Mouse (Mus musculus) midbrain, embryonic 16.5 days (tissue): ENCODE measurements around the gene Ntng1. TPM values are rescaled to one million over a fixed set of nuclear protein-coding genes. Genes with fewer than 3 reads are reported as not detected.

Experiments
- polyA plus RNA-seq: library from polyadenylated mRNA; unstranded; fragments of >200 nt; fragmentation: Nextera tagmentation; extraction: Ambion mirVana; gene quantifications from 2 replicates; pipeline ENCODE4 v1.2.1, GENCODE M21; 2015

Gene Ntng1
- polyA plus RNA-seq, 1 experiment from 2014 or later = 53.8 TPM

Other genes starting within 250 kb of the Ntng1 start
- 23.6 and 25.6 TPM in 2 replicates for gene Prmt6, start 107.0 kb upstream of the Ntng1 start, polyA plus RNA-seq